Mouse (Mus musculus) R1 (cell line): ENCODE measurements around the gene Mvb12a.

Source experiments
- DNase-seq: peaks from one replicate; pipeline ENCODE4 v3.0.0-alpha.2; 2018; ENCODE audit warnings: low read depth, low spot score

Gene Mvb12a

GRCm38 (mm10) chr8:71542632-71543343 is at the start of gene Mvb12a:
Mvb12a (plus strand) TSS chr8:71542922.
- peak; percentile 100 for DNase-seq

- peak; percentile 79 for DNase-seq
Observed at GRCm38 (mm10) chr8:71495039-71495438, 47.7 kb upstream of the Mvb12a start.

- no peak for DNase-seq
Observed at GRCm38 (mm10) chr8:71495811-71496210, 46.9 kb upstream of the Mvb12a start.

GRCm38 (mm10) chr8:71496481-71496880 is 46.2 kb upstream of the Mvb12a start:
- DNase-seq, result no peak

- no peak for DNase-seq
Observed at GRCm38 (mm10) chr8:71497077-71497645, 45.6 kb upstream of the Mvb12a start.

GRCm38 (mm10) chr8:71497881-71498501 is 44.7 kb upstream of the Mvb12a start:
- DNase-seq, result peak; percentile 67

GRCm38 (mm10) chr8:71498816-71499690 is 43.7 kb upstream of the Mvb12a start:
- DNase-seq, result peak; percentile 76

GRCm38 (mm10) chr8:71504349-71504748 is 38.4 kb upstream of the Mvb12a start:
- no peak for DNase-seq

GRCm38 (mm10) chr8:71505326-71505725 is 37.4 kb upstream of the Mvb12a start:
- no peak for DNase-seq

GRCm38 (mm10) chr8:71505979-71506378 is 36.7 kb upstream of the Mvb12a start:
- DNase-seq, result no peak

GRCm38 (mm10) chr8:71507589-71508104 is 35.1 kb upstream of the Mvb12a start:
- DNase-seq, result peak; percentile 94

GRCm38 (mm10) chr8:71509316-71509715 is 33.4 kb upstream of the Mvb12a start:
- DNase-seq, result no peak

- DNase-seq, result no peak
Observed at GRCm38 (mm10) chr8:71511644-71512043, 31.1 kb upstream of the Mvb12a start, which contains the start of gene Plvap. Plvap (minus strand) TSS chr8:71511752.

- no peak for DNase-seq
Observed at GRCm38 (mm10) chr8:71513018-71513754, 29.5 kb upstream of the Mvb12a start.

GRCm38 (mm10) chr8:71515043-71515442 is 27.7 kb upstream of the Mvb12a start:
- DNase-seq, result peak; percentile 67

GRCm38 (mm10) chr8:71516786-71517185 is 25.9 kb upstream of the Mvb12a start:
- DNase-seq, result no peak

GRCm38 (mm10) chr8:71519037-71519825 is 23.5 kb upstream of the Mvb12a start:
- peak; percentile 78 for DNase-seq

GRCm38 (mm10) chr8:71521634-71522033 is 21.1 kb upstream of the Mvb12a start:
- DNase-seq, result peak; percentile 98

- DNase-seq, result no peak
Observed at GRCm38 (mm10) chr8:71525226-71526050, 17.3 kb upstream of the Mvb12a start, which contains the start of gene Ccdc194. Ccdc194 (minus strand) TSS chr8:71525711.
